Mouse (Mus musculus) urinary bladder, postnatal 25 days (tissue): ENCODE measurements around the gene Card10.

ENCODE experiments used
- DNase-seq: peaks from one replicate; pipeline ENCODE4 v3.0.0; 2022; ENCODE audit warnings: low spot score

Card10 gene

DNA sequence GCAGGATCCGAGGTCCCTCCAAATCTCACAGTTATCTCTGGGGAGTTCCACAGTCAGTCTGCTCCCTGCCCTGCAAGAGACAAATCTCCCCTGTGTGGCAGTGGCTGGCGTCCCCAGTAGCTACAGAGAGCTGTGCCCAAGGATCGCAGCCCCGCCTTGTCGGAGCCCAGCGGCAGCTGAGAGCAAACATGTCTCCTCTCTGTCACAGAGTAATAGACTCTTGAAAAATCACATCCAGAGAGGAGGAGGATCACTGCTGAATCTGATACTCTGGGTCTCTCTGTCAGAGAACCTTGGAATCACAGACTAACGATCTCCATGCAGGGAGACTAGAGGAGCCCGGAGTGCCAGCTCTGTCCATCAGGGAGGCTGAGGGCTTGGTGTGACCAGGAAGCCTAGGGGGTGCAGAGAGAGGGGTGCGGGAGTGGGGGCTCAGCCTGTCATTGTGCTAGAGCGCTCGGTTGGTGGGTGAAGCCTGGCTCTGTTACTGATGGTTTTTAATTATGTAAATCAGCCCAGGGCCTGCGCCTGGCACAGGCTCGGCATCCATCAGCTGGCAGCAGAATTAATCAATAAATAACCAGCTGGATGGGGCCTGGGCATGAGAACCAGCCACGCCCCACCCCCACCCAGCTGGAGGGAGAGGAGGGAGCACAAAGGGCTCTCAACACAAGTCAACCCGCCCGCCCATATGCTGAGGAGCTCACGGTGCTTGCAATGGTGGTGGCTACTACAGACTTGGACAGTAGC, 67.2 kb downstream of the Card10 start:
- DNase-seq = no peak

DNA sequence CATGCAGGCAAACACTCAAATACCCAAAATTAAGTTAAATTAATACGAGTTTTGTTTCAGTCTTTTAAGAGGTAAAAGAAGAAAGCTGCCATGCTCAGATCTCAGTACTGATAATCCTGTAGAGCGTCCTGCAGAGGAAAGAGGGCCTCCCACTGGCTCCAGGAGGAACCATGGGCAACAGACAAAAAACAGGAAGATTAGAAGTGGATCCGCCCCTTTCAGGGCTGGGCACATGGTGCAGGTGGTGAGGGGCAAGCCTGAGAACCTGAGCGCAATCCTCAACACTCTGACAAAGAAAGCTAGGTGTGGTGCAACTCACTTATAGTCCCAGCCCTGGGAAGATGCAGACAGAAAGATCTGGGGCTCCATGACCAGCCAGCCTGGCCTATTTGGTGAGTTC, 71.0 kb downstream of the Card10 start:
- DNase-seq = no peak

DNA sequence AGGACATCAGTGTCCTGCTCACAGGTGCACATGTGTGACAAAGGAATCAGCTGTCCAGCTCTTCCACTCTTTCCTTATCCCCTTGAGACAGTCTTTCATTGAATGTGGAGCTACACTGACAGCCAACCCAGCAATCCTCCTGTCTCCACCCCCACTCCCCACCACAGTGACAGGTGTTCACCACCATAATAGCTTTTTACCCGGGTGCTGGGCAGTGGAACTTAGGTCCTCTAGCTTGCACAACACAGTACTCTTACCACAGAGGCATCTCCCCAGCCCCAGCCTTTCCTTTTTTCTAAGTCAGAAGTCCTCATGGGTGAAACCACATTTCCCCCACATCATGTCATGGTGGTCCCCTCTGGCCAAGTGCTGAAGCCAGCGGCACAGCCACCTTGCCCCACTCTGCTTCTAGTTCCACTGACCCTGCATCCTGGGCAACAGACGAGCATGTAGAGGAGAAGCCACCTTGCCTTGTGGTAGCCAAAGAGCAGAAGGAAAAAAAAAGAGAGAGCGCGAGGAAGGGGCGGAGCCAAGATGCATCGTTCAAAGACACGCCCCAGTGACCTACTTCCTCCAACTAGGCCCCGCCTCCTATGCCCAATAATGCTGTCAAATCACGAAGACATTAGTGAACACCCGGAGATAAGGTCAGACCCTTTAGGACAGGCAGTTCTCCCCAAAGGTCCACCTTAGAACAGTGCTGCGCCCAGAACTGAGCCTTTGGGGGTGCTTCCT, 72.4 kb downstream of the Card10 start:
- DNase-seq = no peak

DNA sequence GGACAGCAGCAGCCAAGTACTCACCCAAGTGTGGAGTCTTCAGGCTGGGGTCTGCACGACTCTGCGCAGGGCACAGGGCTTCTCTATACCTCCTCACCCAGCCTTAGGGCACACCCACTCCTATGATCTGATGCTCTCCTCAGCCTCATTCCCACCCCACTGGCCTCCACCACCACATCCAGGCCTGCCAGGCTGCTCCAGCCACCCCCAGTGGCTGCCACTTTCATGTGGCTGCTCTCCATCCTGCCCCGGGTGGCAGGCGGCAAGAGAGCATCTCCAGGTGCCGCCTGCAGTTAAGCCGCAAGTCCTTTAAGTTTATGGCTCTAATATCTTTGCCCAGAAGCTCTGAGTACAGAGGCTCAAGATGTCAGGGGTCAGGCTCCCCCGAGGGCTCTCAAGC, 76.1 kb downstream of the Card10 start:
- DNase-seq = no peak
